Mouse (Mus musculus): Measurements from ENCODE around the gene Pecam1.
"Not testable (repeated sequence)": the region's sequence is repeated elsewhere in the genome, so short reads cannot be mapped to it uniquely, and the experiment has no call there.

The Pecam1 gene

DNA sequence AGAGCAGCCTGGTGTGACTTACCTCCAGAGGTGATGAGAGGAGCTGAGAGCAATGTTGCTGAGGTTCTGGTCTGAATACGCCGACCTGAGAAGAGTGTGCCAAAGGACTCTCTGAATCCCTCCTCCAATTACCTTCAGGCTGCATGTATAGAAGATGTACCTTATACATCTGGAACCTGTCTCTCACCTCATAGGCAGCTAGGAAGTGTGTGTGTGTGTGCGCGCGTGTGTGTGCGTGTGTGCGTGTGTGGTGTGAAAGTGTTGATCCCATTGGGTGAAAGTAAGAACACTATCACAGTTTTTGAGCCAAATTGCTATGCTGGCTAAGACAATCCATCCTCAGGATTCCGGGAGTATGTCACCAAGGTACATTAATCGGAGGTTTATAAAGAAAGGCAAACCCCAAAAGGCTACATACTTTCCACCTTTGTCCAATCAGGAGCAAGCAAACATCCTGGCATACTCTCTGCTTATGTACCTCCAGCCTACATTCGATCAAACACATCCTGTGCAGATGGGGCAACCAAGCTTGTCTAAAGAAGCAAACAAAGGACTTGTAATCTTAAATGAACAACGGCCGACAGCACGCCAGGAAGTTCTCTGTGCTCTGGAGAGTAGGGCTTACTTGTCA lies at the start of gene Pecam1:
Gene Pecam1, minus strand, starts transcription at position 508 of the 631 bp plus-strand sequence.
- DNase-seq (ENCODE audit: low spot score) = no peak

DNA sequence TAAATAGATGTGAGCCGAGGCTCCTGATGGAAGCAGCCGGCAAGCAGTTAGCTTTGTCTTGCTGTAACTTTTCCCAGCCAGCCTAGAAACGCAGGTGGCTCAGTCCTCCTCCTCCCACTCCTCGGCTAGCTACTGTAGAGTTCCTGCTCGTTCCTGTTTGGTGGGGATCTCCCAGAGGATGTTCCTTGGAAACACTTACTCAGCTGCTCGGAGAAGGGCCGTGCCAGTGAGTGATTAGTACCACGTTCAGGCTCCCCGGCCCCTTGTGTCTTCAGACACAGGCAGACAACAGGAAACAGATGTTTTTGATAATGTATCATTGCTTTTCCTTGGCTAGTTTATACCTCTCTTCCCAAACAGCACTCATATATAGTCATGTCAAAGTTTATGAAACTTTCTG lies 45.3 kb upstream of the Pecam1 start:
- no peak for DNase-seq (ENCODE audit: low spot score)

DNA sequence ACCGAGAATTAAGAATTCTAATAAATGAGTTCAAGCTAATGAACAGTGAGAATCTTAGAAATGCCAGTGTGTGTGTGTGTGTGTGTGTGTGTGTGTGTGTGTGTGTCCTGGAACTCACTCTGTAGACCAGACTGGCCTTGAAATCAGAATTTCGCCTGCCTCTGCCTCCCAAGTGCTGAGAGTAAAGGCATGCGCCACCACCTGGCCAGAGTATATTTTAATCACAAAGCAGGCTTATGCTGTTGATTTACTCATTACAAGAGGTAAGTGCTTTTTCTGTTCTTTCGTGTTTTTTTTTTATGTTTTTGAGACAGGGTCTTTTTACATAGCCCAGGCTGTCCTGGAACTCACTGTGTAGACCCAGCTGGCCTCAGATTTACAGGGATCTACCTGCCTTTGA lies 43.4 kb upstream of the Pecam1 start:
- no peak for DNase-seq (ENCODE audit: low spot score)

DNA sequence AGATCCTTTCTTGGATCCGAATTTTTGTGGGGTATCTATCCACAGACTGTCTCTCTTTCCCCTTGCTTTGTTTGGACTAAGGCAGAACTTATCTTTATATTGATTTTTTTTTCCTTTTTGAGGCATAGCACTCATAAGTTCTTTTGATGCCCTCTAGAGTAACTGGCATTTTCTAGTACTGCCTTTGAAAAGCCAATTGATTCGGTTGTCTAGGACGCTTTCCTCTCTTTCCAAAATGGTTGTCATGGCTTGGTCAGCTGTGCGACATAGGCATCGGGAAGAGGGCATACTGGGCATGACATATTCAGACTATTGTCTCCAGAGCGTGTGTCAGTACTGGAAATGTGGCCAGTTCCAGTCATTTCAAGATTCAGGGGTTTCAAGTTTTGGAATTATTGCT lies 39.2 kb upstream of the Pecam1 start:
- DNase-seq (ENCODE audit: low spot score) = no peak

DNA sequence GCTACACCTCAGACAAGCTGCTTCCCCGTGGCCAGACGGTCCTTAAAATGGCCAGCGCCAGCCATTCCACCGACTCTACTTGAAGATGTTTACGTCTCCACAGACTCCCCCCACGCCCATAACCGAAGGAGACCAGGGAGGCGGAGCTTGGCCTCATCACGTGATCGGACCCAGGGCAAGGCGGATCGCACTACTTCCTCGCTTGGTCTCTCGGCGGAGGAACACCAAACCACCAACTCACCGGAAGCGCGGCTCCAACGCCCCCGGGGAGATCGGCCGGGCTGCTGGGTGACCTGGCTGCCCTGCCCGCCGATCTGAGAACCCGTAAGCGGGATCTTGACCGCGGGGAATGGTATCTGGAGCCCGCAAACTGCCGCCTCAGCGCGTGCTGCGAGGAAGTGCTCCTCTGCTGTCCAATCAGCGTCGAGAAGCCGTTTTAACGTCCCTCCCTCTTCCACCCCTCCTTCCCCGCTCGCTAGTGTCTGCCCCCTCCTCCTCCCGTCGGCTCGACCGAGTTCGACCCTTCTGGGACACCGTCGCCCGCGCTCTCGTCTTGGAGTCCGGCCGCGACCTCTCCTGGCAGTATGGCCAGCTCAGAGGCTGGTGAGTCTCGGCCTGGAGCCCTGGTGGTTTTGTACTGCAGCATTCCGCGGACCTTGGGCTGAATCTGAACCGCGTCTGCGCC lies 38.5 kb upstream of the Pecam1 start, which contains the start of the genes Ddx5 and Cep95:
Gene Ddx5, minus strand, starts transcription at position 411 of the 685 bp plus-strand sequence.
Gene Cep95, plus strand, starts transcription at position 478 of the 685 bp plus-strand sequence.
- peak; percentile 99 for DNase-seq (ENCODE audit: low spot score)

DNA sequence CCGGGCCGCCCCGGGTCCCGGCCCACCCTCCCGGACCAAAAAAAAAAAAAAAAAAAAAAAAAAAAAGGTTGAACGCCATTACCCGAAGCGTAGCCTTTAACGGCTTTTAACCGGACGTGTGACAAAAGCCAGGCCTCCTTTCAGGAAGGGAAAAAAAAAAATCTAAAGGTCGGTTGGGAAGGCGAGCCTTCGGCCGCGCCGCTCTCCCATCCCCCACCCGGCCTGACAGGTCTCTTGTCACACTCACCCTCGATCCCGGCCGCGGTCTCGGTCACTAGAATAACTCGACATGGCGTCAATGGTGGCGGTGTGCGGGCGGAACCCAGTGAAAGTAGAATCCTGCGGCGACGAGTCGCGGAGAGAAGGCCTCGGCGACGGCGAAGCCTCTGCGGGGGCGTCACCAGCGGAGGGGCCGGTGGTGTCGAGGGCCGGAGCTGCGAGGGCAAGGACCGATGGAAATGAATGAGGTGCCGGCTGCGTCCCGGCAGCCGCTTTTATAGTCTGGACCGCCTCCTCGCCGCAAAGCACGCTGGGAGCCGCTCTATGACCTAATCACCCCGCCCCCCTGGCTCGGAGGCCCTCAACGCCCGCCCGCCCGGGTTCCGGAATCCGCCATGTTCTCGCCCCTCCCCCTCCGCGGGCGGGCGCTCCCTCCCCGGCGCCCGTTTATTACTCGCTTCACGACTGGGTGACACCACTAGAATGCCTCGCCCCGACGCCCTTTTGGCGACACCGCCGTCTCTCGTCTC lies 37.8 kb upstream of the Pecam1 start:
- DNase-seq (ENCODE audit: low spot score) = peak; percentile 100

DNA sequence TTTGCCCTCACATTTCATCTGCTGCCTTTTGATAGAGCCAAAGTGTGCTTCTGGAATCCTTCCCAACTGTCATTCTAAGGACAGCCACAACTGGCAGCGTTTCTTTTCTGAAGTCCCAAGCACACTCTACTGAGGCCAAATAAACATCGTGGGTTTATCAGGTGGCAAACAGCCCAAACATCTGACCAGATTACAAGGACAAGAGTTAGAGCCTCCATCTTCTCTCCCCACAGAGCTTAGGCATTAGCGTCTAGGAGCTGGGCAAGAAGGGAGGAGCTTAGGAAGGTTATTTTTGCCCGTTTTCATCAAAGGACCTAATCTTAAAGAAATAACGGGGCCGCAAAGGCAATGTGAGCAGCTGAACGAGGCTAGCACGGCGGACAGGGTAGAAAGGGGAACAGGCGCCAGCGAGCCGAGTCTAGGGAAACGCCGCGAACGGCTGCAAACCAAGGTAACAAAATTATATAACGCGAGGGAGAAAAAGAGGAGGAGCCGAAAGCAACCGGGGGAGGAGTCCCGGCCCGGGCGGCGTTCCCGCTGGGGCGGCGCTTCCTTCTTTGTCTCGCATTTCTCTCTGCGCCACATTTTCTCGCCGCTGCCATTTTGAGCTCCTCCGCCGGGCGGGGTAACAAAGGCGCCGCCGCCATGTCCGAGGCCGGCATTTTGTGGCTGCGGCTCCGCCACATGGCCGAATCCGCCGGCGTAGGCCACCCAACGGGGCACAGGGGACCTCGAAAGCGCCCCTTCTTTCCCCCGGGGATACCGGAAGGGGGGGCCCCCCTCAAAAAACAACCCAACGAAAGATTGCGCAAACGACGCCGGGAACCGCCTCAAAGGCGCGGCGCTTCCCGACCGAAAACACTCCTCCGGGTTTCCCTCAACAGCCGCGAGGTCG lies 37.0 kb upstream of the Pecam1 start:
- peak; percentile 94 for DNase-seq (ENCODE audit: low spot score)

DNA sequence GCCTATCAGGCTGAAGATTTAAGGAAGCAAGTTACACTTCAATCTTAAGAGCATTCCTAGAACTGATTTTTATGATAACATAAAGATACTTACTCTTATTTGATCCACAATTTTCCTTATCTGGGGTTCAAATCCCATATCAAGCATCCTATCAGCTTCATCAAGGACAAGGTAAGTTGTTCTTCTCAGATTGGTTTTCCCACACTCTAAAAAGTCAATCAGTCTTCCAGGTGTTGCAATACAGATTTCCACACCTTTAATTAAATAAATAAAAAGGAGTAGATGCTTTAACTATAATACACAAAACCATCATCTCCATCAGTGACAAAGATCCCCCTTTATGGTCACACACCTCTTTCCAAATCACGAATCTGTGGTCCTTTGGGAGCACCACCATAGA lies 34.6 kb upstream of the Pecam1 start:
- DNase-seq (ENCODE audit: low spot score) = no peak

DNA sequence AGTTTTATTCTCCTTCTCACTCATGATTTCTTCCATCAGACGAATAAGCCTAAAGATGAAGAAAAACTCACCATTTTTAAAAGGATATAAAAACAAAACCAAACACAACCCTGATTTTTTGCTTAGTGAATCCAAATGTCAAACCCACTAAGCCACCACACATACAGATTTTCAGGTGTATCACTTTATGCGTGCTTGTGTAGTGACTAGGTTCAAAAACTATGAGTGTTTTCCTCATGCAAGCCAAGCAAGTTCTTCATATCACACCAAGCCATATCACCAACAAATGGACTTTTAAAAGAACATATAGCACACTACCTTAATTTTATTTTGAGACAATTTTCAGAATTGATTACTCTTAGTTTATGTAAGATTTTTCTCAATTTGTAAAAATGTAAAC lies 34.0 kb upstream of the Pecam1 start:
- DNase-seq (ENCODE audit: low spot score) = no peak

DNA sequence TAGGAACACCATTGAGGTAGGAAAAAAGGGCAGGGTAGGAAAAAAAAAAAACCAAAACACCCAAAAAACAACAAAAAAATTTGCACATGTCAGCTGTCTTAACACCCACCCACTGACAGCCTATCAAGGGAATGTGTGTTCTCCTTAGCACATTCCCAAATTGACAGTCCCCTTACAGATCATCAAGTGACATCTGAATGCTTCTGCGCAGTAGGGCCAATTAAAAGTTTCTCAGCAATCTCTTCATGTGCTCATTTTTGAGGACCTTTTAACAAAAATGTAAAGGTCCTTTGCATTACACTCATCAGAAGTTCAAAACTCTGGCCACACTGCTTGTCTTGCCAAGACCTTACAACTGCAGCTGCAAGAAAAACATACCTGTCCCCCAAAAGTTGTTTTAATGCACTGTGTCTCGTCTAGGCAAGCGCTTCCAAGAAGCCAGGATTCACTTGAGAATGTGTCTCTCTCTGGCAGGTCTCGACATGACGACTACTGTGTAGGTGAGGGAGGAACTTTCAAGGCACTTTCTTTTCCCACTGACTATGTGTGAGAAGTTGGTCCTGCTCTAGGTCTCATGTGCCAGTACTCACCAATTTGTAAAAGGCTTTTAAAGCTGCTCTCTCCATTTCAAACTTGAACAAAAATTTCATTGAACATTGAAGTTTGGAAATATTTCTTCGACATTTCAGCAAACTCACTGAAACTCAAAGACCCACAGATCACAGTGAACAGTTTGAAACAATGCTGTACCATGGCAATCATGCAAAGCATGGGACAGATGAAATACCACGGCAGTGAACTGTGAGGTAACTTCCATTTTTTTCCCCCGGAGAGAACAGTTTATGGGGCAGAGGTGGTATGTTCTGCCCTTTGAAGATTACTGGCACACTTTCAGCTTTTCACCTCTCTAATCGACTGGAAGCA lies 32.7 kb upstream of the Pecam1 start:
- DNase-seq (ENCODE audit: low spot score) = no peak

DNA sequence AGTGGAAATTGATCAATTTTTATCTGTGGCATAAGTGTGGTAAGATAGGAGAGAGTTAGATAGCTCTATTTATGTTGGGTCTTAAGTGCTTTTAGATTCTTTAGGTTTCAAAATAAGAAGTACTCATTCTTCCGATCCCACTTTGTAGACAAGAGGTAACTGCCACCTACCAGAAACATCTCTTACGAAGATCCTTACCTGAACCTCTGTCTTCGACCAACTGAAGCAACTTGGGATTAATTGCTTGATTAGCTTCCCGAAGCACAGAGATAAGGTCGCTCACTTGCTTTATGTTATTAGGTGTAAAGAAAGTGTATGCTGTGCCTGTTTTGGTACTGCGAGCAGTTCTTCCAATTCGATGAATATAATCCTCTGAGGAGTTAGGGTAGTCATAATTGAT lies 31.8 kb upstream of the Pecam1 start:
- not testable (repeated sequence) for DNase-seq (ENCODE audit: low spot score)

DNA sequence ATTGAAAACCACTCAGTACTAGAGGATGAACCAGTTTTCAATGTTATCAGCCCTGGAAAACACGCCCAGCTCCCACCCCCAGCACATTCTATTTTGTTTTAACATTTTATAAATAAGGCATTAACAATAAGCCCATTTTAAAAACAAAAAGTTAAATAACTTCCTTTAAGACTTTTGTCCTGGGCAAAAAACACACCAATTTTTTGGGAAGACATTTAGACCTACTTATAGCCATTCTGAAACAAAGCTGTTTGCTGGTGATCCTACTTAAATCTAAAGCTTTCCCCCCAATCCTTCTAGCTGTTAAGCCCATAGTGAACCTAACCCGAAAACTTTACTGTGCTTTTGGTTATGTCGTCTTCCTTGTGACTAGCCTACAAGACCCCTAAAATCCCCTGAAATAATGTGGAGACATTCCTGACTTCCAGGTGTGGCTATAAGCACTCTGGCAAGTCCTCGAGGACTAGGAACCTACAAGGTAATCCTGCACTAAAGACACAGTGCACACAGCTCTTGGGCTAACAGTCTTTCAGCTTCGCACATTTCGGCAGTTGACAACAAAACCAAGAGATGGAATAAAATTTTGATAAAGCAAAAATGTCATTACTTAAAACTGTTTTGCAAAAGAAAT lies 30.3 kb upstream of the Pecam1 start:
- no peak for DNase-seq (ENCODE audit: low spot score)

DNA sequence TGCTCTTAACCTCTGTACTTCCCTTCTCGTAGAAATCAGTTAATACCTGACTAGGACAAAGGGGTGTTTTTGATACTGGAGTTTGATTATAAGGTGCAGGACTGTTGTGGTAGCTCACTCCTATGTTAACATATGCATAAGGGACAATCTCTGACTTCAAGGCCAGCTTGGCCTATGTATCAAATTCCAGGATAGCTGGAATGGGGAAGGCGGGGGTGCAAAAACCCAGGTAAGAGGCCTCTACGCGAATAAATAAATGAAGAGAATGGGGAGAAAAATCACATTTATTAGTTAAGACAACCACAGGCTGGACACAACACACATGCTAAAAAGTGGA lies 29.6 kb upstream of the Pecam1 start:
- DNase-seq (ENCODE audit: low spot score) = no peak

DNA sequence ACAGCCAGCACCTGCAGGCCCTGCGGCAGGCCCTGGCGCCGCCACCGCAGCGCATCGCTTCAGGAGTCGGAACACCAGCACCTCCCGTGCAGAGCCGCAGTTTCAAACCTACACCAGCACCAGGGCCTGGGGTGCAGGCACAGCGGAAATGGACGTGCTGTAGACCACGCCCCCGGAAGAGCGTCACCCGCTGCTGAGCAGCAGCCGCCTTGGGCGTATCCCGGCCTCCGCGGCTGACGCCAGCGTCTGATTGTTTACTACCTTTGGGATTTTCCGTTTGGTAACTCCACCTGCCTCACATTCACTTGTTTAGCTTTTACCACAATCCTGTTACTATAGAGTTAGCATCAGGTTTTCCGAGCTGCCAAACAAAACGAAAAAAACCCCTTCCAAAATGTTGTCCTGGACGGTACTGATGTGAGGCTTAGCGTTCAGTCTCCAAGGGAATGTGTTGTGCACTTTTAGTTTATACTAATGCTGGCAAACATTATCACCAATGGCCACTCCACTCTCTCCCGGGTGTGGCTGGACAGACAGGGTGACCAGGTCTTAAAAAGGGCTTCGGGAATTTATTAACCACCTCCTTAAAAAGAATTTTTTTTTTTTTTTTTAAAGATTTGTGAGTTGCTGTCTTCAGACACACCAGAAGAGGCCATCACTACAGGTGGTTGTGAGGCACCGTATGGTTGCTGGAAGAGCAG lies 29.1 kb upstream of the Pecam1 start, which contains the start of gene Polg2:
Gene Polg2, minus strand, starts transcription at position 150 of the 701 bp plus-strand sequence.
- DNase-seq (ENCODE audit: low spot score) = peak; percentile 91

DNA sequence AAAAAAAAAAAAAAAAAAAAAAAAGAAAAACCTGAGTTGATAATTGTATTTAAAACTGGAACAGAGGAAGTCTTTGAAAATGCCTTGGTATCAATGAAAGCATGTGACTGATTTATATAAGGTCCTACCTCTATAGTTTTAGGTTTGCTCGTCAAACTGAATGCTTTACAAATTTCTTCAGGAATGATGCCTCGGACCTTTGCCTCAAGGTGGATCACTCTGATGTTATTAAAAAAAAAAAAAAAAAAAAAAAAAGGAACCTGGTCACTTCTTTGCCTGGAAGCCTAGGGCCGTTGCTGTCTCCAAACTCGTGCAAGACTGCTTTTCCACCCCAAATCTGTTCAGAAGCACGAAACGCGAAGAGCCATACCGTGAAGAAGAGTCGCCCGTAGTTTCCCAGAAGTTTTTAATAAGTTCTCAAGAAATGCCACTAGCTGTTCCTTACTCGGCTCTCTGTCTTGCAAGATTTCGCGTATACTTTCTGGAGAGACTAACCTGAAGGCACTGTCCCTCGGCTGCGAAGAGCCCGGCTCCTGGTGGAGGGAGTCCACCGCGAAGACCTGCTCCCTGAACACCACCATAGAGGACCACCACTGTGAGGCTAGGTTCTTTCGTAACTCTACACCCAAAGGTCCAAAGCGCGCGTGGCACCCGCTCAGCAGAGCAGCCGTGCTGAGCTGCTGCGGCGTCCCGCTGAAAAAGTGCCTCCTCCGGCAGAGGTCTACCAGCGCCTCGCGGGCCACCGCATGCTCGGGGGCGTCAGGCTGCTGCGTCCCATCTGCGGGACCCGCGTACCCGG lies 28.4 kb upstream of the Pecam1 start:
- DNase-seq (ENCODE audit: low spot score) = no peak

DNA sequence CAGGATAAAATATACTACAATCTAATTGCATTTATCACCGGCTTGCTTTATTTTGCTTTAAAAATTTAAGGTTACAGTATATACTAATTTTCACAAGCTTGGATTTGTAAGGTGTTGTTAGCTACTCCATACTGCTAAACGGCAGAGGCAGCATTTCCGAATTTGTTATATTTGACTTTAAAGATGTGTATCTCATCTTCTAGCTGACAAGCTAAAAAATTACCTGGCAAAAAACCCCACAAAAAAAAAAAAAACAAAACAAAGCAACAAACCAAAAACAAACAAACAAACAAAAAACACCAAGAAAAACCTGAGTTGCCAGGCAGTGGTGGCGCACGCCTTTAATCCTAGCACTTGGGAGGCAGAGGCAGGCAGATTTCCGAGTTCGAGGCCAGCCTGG lies 27.7 kb upstream of the Pecam1 start:
- no peak for DNase-seq (ENCODE audit: low spot score)

DNA sequence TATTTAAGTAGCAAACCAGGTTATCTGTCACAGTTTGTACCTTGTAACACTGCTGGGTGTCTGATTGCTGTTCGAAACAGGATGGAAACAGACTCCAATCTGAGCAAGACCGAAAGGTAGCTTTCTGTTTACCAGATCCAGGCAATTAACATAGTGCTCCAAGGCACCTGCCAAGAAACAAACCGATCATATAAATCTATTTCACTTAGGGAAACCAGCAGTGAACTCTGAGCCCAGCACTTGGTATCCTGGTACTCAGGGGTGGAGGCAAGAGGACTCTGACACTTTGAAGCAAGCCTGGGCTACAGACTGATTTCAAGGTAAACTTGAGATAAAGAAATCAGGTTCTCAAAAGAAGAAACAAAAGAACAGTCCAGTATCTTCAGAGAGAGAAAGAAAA lies 27.0 kb upstream of the Pecam1 start:
- DNase-seq (ENCODE audit: low spot score) = no peak

DNA sequence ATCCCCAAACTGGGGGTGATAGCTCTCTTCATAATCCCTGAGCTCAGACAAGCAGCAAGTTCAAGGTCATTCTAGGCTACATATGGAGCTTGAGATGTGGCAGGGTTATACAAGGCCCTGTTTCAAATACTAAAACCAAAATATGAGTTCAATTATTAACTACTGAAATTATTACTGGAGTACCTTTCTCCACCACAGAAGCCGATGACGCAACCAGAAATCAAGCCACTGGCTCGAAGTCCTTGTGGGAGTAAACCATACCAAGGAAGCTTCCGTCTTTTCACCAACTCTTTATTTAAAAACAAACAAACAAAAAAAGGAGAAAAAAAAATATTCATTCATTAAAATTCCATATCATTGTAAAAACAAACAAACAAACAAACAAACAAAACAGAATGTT lies 26.5 kb upstream of the Pecam1 start:
- DNase-seq (ENCODE audit: low spot score) = no peak

DNA sequence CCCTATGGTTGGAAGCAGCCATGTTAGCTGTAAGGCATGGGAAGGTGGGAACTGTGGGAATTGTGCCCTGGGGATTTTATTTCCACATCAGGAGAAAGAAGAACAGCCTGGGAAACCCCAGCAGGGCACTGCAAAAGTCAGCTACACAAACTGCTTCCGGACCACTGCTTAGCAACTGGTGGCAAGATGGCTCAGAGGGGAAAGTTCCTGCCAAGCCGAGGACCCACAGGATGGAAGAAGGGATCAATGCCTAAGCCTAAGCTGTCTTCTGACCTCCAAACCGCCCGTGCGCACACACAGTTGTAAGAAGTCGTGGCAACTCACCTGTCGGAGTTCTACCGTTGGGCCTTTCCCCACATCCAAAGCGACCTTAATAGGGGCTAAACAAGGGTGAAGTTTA lies 22.6 kb upstream of the Pecam1 start:
- DNase-seq (ENCODE audit: low spot score) = no peak
